Mouse (Mus musculus) CH12.LX (cell line): ENCODE data around the gene Pyurf. TPM values are rescaled to one million over a fixed set of nuclear protein-coding genes. Genes with fewer than 3 reads are reported as not detected.

Experiments used
- DNase-seq: peaks from one replicate; pipeline ENCODE4 v3.0.0-alpha.2; 2013; ENCODE audit errors: extremely low read depth
- H3K27ac ChIP-seq: 2 replicates; pipeline ENCODE4 v1.5.1; 2012; ENCODE audit warnings: low read depth, mild to moderate bottlenecking, control low read depth, moderate library complexity; ENCODE audit not compliant: insufficient read depth
- H3K27me3 ChIP-seq: replicated peaks from 2 replicates; pipeline ENCODE3; 2012; ENCODE audit warnings: inconsistent platforms
- H3K36me3 ChIP-seq, 2 experiments: replicated peaks in 1 of 2; 2 replicates each; pipeline versions ENCODE3 to v1.6.1; 2012; ENCODE audit warnings: inconsistent platforms in 1 of 2, low read length in 1 of 2, mild to moderate bottlenecking in 1 of 2, mixed read lengths in 1 of 2, moderate library complexity in 1 of 2; ENCODE audit not compliant: control insufficient read depth in 1 of 2, insufficient read depth in 1 of 2
- H3K4me1 ChIP-seq, 2 experiments: 2 replicates each; pipeline ENCODE4 v1.6.1; 2012; ENCODE audit warnings: inconsistent platforms in 1 of 2, moderate library complexity in 1 of 2; ENCODE audit not compliant: insufficient read depth in 2 of 2, control insufficient read depth in 1 of 2
- H3K4me2 ChIP-seq: 2 replicates; pipeline ENCODE4 v1.6.1; 2012; ENCODE audit warnings: low read depth, mild to moderate bottlenecking, control low read depth; ENCODE audit not compliant: poor library complexity, insufficient read depth, severe bottlenecking
- H3K4me3 ChIP-seq, 3 experiments: fragments of 150-350 bp in 1 of 3; sonication (generic) in 1 of 3; replicated peaks in 1 of 3; 2 replicates each; pipeline versions ENCODE3 to v1.5.1; 2011 to 2012; ENCODE audit warnings: low read depth in 2 of 3, low read length in 2 of 3, mild to moderate bottlenecking in 2 of 3, moderate library complexity in 2 of 3, control low read depth in 1 of 3, improper control_type of control experiment in 1 of 3, inconsistent platforms in 1 of 3, mixed read lengths in 1 of 3; ENCODE audit not compliant: poor library complexity in 1 of 3
- H3K79me2 ChIP-seq: replicated peaks from 2 replicates; pipeline ENCODE4 v1.6.1; 2012; ENCODE audit warnings: mild to moderate bottlenecking, moderate library complexity; ENCODE audit not compliant: control insufficient read depth, poor library complexity, insufficient read depth, severe bottlenecking; ENCODE audit errors: extremely low read depth
- H3K9ac ChIP-seq: 2 replicates; pipeline ENCODE4 v1.6.1; 2012; ENCODE audit warnings: low read depth, mild to moderate bottlenecking, control low read depth, moderate library complexity; ENCODE audit not compliant: insufficient read depth
- H3K9me3 ChIP-seq: replicated peaks from 2 replicates; pipeline ENCODE3; 2012; ENCODE audit warnings: low read length, inconsistent platforms, mixed read lengths
- BHLHE40 ChIP-seq: IDR thresholded peaks from 2 replicates; pipeline ENCODE4 v1.6.1; 2011; ENCODE audit warnings: mild to moderate bottlenecking, low read depth, low read length, improper control_type of control experiment
- EP300 ChIP-seq: IDR thresholded peaks from 2 replicates; pipeline ENCODE4 v1.6.1; 2011; ENCODE audit warnings: low read length, improper control_type of control experiment
- ETS1 ChIP-seq: conservative IDR thresholded peaks from 2 replicates; pipeline ENCODE4 v1.6.1; 2012; ENCODE audit warnings: low read depth, mild to moderate bottlenecking, inconsistent platforms, low read length, improper control_type of control experiment, moderate library complexity
- GABPA ChIP-seq: IDR thresholded peaks from 2 replicates; pipeline ENCODE4 v1.6.1; 2012; ENCODE audit warnings: low read depth, low read length, improper control_type of control experiment, inconsistent platforms; ENCODE audit not compliant: insufficient replicate concordance
- HCFC1 ChIP-seq: IDR thresholded peaks from 2 replicates; pipeline ENCODE4 v1.6.1; 2012; ENCODE audit warnings: low read depth, mild to moderate bottlenecking, inconsistent platforms, low read length, improper control_type of control experiment
- IRF4 ChIP-seq: IDR thresholded peaks from 2 replicates; pipeline ENCODE4 v1.6.1; 2014; ENCODE audit warnings: low read depth, mild to moderate bottlenecking, inconsistent platforms, low read length, improper control_type of control experiment
- JUN ChIP-seq: IDR thresholded peaks from 2 replicates; pipeline ENCODE4 v1.6.1; 2011; ENCODE audit warnings: low read depth, mild to moderate bottlenecking, low read length, improper control_type of control experiment, moderate library complexity; ENCODE audit not compliant: insufficient read depth
- KAT2A ChIP-seq: IDR thresholded peaks from 2 replicates; pipeline ENCODE4 v1.6.1; 2012; ENCODE audit warnings: low read length, improper control_type of control experiment, inconsistent platforms; ENCODE audit not compliant: insufficient replicate concordance
- MAFK ChIP-seq: IDR thresholded peaks from 2 replicates; pipeline ENCODE4 v1.6.1; 2011; ENCODE audit warnings: low read length, improper control_type of control experiment; ENCODE audit not compliant: insufficient replicate concordance
- MAZ ChIP-seq: IDR thresholded peaks from 2 replicates; pipeline ENCODE4 v1.6.1; 2012; ENCODE audit warnings: low read depth, mild to moderate bottlenecking, inconsistent platforms, low read length, improper control_type of control experiment, moderate library complexity
- MXI1 ChIP-seq: IDR thresholded peaks from 2 replicates; pipeline ENCODE4 v1.6.1; 2011; ENCODE audit warnings: mild to moderate bottlenecking, low read depth, low read length, improper control_type of control experiment
- MYC ChIP-seq: IDR thresholded peaks from 2 replicates; pipeline ENCODE4 v1.6.1; 2011; ENCODE audit warnings: low read depth, mild to moderate bottlenecking, improper control_type of control experiment, low read length
- NELFE ChIP-seq: IDR thresholded peaks from 2 replicates; pipeline ENCODE4 v1.6.1; 2011; ENCODE audit warnings: low read depth, low read length, improper control_type of control experiment
- PAX5 ChIP-seq: IDR thresholded peaks from 2 replicates; pipeline ENCODE4 v1.6.1; 2012; ENCODE audit warnings: low read length, inconsistent platforms, mixed read lengths
- POLR2AphosphoS2 ChIP-seq: IDR thresholded peaks from 2 replicates; pipeline ENCODE4 v1.6.1; 2011; ENCODE audit warnings: low read depth, low read length, improper control_type of control experiment
- RAD21 ChIP-seq: IDR thresholded peaks from 2 replicates; pipeline ENCODE4 v1.6.1; 2011; ENCODE audit warnings: low read depth, mild to moderate bottlenecking, low read length, improper control_type of control experiment, moderate library complexity
- RCOR1 ChIP-seq: conservative IDR thresholded peaks from 2 replicates; pipeline ENCODE4 v1.6.1; 2012; ENCODE audit warnings: low read depth, mild to moderate bottlenecking, inconsistent platforms, low read length, improper control_type of control experiment
- TBP ChIP-seq: conservative IDR thresholded peaks from 2 replicates; pipeline ENCODE4 v1.6.1; 2011; ENCODE audit warnings: low read depth, low read length, improper control_type of control experiment
- TCF12 ChIP-seq: IDR thresholded peaks from 2 replicates; pipeline ENCODE4 v1.6.1; 2014; ENCODE audit warnings: low read depth, mild to moderate bottlenecking, inconsistent platforms, low read length, improper control_type of control experiment
- USF1 ChIP-seq: IDR thresholded peaks from 2 replicates; pipeline ENCODE4 v1.6.1; 2014; ENCODE audit warnings: low read depth, mild to moderate bottlenecking, inconsistent platforms, low read length, improper control_type of control experiment
- ZC3H11A ChIP-seq: IDR thresholded peaks from 2 replicates; pipeline ENCODE4 v1.6.1; 2012; ENCODE audit warnings: low read depth, mild to moderate bottlenecking, inconsistent platforms, low read length, improper control_type of control experiment
- ZKSCAN1 ChIP-seq: IDR thresholded peaks from 2 replicates; pipeline ENCODE4 v1.6.1; 2012; ENCODE audit warnings: low read depth, inconsistent platforms, low read length, improper control_type of control experiment, borderline replicate concordance
- ZMIZ1 ChIP-seq: IDR thresholded peaks from 2 replicates; pipeline ENCODE4 v1.6.1; 2012; ENCODE audit warnings: low read depth, mild to moderate bottlenecking, inconsistent platforms, low read length, improper control_type of control experiment
- dilution Hi-C: fragments of 300-500 bp; cut with MboI; formaldehyde crosslinking; loops from 2 replicates; pipeline ENCODE4 v1.14.3; 2020; ENCODE audit warnings: low sequenced_read_pairs; ENCODE audit not compliant: extremely low pct_unique_long_range_greater_than_20kb, extremely low pct_ligation_motif_present
- in situ Hi-C: fragments of 300-500 bp; cut with MboI; formaldehyde crosslinking; loops from 3 replicates; pipeline ENCODE4 v1.14.3; 2019; ENCODE audit warnings: low sequenced_read_pairs, low pct_ligation_motif_present, low pct_unique_long_range_greater_than_20kb, mixed read lengths
- polyA plus RNA-seq: library from polyadenylated mRNA; unstranded; fragments of >175 nt; gene quantifications from 2 replicates; pipeline ENCODE4 v1.2.1, GENCODE M21; 2012; ENCODE audit warnings: low read depth; ENCODE audit not compliant: insufficient read length
- total RNA-seq, 2 experiments: library from RNA; depleted of rRNA; stranded (reverse); fragments of 300-350 nt in 1 of 2; fragments of >200 nt in 1 of 2; gene quantifications; 2 replicates each; pipeline ENCODE4 v1.2.3; 2012 to 2014

The Pyurf gene
- total and polyA plus RNA-seq, 3 experiments: 6.4 to 13.4 (median 6.8) TPM

- in situ Hi-C loops: no loop called here
- Histone ChIP-seq H3K9me3 (no peaks in the 10 kb centered on the region), H3K27ac (no peak overlapping the region)
These were observed 14.8 kb upstream of the Pyurf start for GRCm38 (mm10) chr6:57706721-57707120.

GRCm38 (mm10) chr6:57703703-57704102 lies 11.8 kb upstream of the Pyurf start:
- Histone ChIP-seq H3K27ac (no peak overlapping the region), H3K9ac (peak overlapping the region; percentile 50), H3K4me1 (peaks cover 4 to 18% of the 10 kb centered on the region in 2 experiments; a peak in 3 of 4 replicates), H3K27me3 (no peaks in the 10 kb centered on the region), H3K4me2 (peak overlapping the region; percentile 76; the same call in 1 of the 2 replicates), H3K4me3 (peak overlapping the region; percentile 64 to 85 (median 78)), H3K36me3 (no peaks in the 10 kb centered on the region), H3K9me3 (no peaks in the 10 kb centered on the region), H3K79me2 (no peaks in the 10 kb centered on the region)
- TF ChIP-seq JUN: no peak
- no peak for TF ChIP-seq KAT2A
- no peak for TF ChIP-seq ZKSCAN1
- TF ChIP-seq POLR2AphosphoS2: no peak
- no peak for TF ChIP-seq MAFK
- DNase-seq: no peak
- dilution Hi-C loops (no loop called here), in situ Hi-C loops (no loop called here)

More at GRCm38 (mm10) chr6:57706721-57707120, 14.8 kb upstream of the Pyurf start:
- Histone ChIP-seq H3K4me1 (peaks cover 0 to 23% of the 10 kb centered on the region in 2 experiments; a peak in 3 of 4 replicates), H3K36me3 (no peaks in the 10 kb centered on the region), H3K79me2 (no peaks in the 10 kb centered on the region), H3K27me3 (no peaks in the 10 kb centered on the region), H3K4me2 (peak overlapping the region; percentile 82; the same call in 1 of the 2 replicates), H3K9ac (no peak overlapping the region; the same call in 1 of the 2 replicates), H3K4me3 (peak overlapping the region in 1 of 3 experiments; percentile 51)
- dilution Hi-C loops: no loop called here
- TF ChIP-seq ETS1 (peak; percentile 38; the same call in 1 of the 2 replicates), GABPA (no peak), IRF4 (peak; percentile 74), EP300 (0 out of 2 replicates have a peak, but pooled peaks have one; percentile 11), BHLHE40 (peak; percentile 63)
- DNase-seq: no peak

- no peaks in the 10 kb centered on the region for H3K79me2 ChIP-seq
- peak overlapping the region; percentile 88 for H3K4me2 ChIP-seq
- no peaks in the 10 kb centered on the region for H3K9me3 ChIP-seq
- peak overlapping the region; percentile 64 to 85 (median 78) for H3K4me3 ChIP-seq
- peak overlapping the region; percentile 56 for H3K9ac ChIP-seq
- peaks cover 4 to 18% of the 10 kb centered on the region in 2 experiments; a peak in 3 of 4 replicates for H3K4me1 ChIP-seq
- H3K27ac ChIP-seq: peak overlapping the region; percentile 31
- H3K27me3 ChIP-seq: no peaks in the 10 kb centered on the region
- in situ Hi-C loops: no loop called here
- DNase-seq: peak; percentile 92
- dilution Hi-C loops: no loop called here
- H3K36me3 ChIP-seq: no peaks in the 10 kb centered on the region
- TF ChIP-seq TBP (peak; percentile 89), HCFC1 (peak; percentile 71), RCOR1 (no peak), ETS1 (peak; percentile 4; the same call in 1 of the 2 replicates), USF1 (no peak), NELFE (peak; percentile 86), MAZ (no peak), PAX5 (no peak), ZMIZ1 (peak; percentile 77), RAD21 (no peak), POLR2AphosphoS2 (peak; percentile 56), GABPA (no peak), ZC3H11A (no peak), MYC (0 out of 2 replicates have a peak, but pooled peaks have one; percentile 27), TCF12 (peak; percentile 61), MXI1 (peak; percentile 62)
These were observed 11.0 kb upstream of the Pyurf start for GRCm38 (mm10) chr6:57702743-57703499.
